In the genomic region with DNA sequence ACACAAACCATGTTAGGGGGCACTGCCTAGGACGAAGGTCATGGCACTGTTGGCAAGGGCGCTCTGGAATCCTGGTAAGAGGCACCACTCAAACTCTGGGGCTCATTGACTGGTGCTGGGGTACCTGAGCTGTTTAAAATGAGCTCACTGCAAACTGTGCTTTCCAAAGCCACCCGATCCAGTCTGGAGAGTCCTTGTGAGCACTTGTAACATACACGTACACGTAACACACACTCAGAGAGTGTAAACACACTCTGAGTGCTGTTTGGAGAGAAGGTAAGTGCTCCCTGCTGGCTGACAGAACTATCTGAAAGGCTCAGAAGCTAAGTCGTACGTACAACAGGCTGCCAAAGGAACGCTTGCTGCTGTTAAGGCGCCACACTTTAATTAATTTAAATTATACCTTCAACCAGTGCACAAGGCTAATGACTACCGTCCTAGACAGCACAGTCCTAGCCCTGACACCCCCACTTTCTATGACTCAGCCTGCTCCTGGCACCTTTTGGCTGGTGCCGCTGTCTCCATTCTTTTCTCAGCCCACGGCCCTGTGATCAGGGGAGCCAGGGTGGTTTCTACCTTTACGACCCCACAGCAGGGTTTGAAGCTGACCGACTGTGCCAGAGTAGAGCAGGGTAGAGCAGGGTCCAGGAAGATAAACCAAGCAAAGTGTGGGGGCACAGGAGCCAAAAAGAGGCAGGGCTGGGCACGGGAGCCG, we compare ENCODE assay signal across 12 mouse cellular contexts. TPM values are rescaled to one million over a fixed set of nuclear protein-coding genes. Genes with fewer than 3 reads are reported as not detected.
DNase-seq lines count a peak whose midpoint lies in the region; ATAC-seq and TF ChIP-seq lines count a peak whose summit lies in the region.
"Had no signal": no experiment of that assay in that cellular context is flagged by ENCODE, and none has a peak within 500 bp of the region (broad histone marks: within the 10 kb centered on the region; RNA-seq: fewer than 3 reads in every experiment).

No protein-coding gene starts in this region.

- no peak overlapping the region for H3K9ac ChIP-seq in heart, embryonic 12.5 days
- H3K9ac ChIP-seq in liver, adult 2 months (ENCODE audit: low read depth, low read length): peak overlapping the region; percentile 10
- H3K9ac ChIP-seq: embryonic facial prominence, embryonic 13.5 days had no signal

- H3K79me2 ChIP-seq in liver, adult 2 months (ENCODE audit: control insufficient read depth, insufficient read depth, low read length): peaks cover 62% of the 10 kb centered on the region

- TF ChIP-seq CTCF in liver, adult 2 months (IDR thresholded peaks at IDR 0.05; ENCODE audit: low read depth, low read length): no peak

- peaks cover 95% of the 10 kb centered on the region for H3K4me1 ChIP-seq in heart, embryonic 12.5 days (replicated peaks)
- peaks cover 45% of the 10 kb centered on the region for H3K4me1 ChIP-seq in liver, adult 2 months (ENCODE audit: control insufficient read depth, insufficient read depth, low read length)

- no peaks in the 10 kb centered on the region for H3K36me3 ChIP-seq in heart, embryonic 12.5 days
- H3K36me3 ChIP-seq in liver, adult 2 months (ENCODE audit: control insufficient read depth, insufficient read depth, low read length): no peaks in the 10 kb centered on the region
- H3K36me3 ChIP-seq: embryonic facial prominence, embryonic 13.5 days had no signal

- ATAC-seq in heart, embryonic 12.5 days (ENCODE audit: insufficient number of reproducible peaks, low FRiP score): 0 out of 2 replicates have a peak, but pooled peaks have one; percentile 7

- WGBS in heart, embryonic 12.5 days: 76% methylated on average over 16 of the region's 16 CpGs
- 31% methylated on average over 16 of the region's 16 CpGs for WGBS in liver, adult 2 months

- TF ChIP-seq POLR2A in liver, adult 2 months (IDR thresholded peaks at IDR 0.05; ENCODE audit: extremely low read depth, insufficient read depth, low read length): no peak

- no peaks in the 10 kb centered on the region for H3K9me3 ChIP-seq in heart, embryonic 12.5 days (replicated peaks)
- H3K9me3 ChIP-seq: embryonic facial prominence, embryonic 13.5 days; megakaryocyte, embryonic 14.5 days had no signal

- DNase-seq in adrenal gland, adult 2 months: peak; percentile 66
- no peak for DNase-seq in adrenal gland, adult 18-20 months (ENCODE audit: low spot score in 2 of 2)
- no peak for DNase-seq in heart, adult 8-10 months (ENCODE audit: low spot score)
- peak; percentile 55 for DNase-seq in liver, adult 2 months (ENCODE audit: extremely low read depth, low read depth, low spot score)
- no peak for DNase-seq in liver
- DNase-seq in lung, postnatal 10 days: peak; percentile 51
- no peak for DNase-seq in thymus, postnatal 14 days
- DNase-seq: adrenal gland, postnatal 25 days; cerebellum, adult 9-10 months had no signal

- H3K27ac ChIP-seq in heart, embryonic 12.5 days (ENCODE audit: poor library complexity, severe bottlenecking): peak overlapping the region; percentile 26; the same call in 1 of the 2 replicates
- H3K27ac ChIP-seq in liver, adult 2 months (replicated peaks; ENCODE audit: insufficient read depth, low read depth, low read length): peak overlapping the region; percentile 61
- H3K27ac ChIP-seq: embryonic facial prominence, embryonic 13.5 days had no signal

- H3K4me2 ChIP-seq in heart, embryonic 12.5 days: no peak overlapping the region
- H3K4me2 ChIP-seq: embryonic facial prominence, embryonic 13.5 days had no signal

- H3K4me3 ChIP-seq in heart, embryonic 12.5 days: no peak overlapping the region
- no peak overlapping the region for H3K4me3 ChIP-seq in liver, adult 2 months (ENCODE audit: insufficient read depth, low read depth, low read length)
- H3K4me3 ChIP-seq: embryonic facial prominence, embryonic 13.5 days; megakaryocyte, embryonic 14.5 days had no signal

- H3K27me3 ChIP-seq in heart, embryonic 12.5 days (replicated peaks): no peaks in the 10 kb centered on the region
- no peaks in the 10 kb centered on the region for H3K27me3 ChIP-seq in liver, adult 2 months (ENCODE audit: control insufficient read depth, insufficient read depth, low read length)
- H3K27me3 ChIP-seq: embryonic facial prominence, embryonic 13.5 days had no signal

RNA-seq across cellular contexts. Expression of a gene that starts 18.9 kb away (rescaled TPM):
- 100 to 1,000 TPM; 111 to 164 TPM for total RNA-seq in adrenal gland, adult 2 months (2021)
- 21.1 and 28.5 TPM in 2 replicates for polyA plus RNA-seq in adrenal gland, adult 2 months (2012; rRNA removed)
- total RNA-seq in adrenal gland, adult 18-20 months (2021): 100 to 1,000 TPM; 136 to 182 TPM
- polyA plus RNA-seq in heart, embryonic 12.5 days (2016; fragmentation: Nextera tagmentation; extraction: Ambion mirVana): 29.9 and 30.2 TPM in 2 replicates
- total RNA-seq in heart, adult 8-10 months (2022): 10 to 100 TPM; 38.6 to 50.6 (median 50.1) TPM
- 37.1 and 37.7 TPM in 2 replicates for total RNA-seq in liver, adult 2 months (2014; rRNA removed)
- polyA plus RNA-seq in liver, adult 2 months (2012; rRNA removed): 22.6 and 26.1 TPM in 2 replicates

Comparison
In these comparisons a context has a peak if more than half of its experiments do, and no peak if none do; other contexts are left out.
1. DNase-seq: peak in adrenal gland, adult 2 months (single experiment), liver, adult 2 months (single experiment) and lung, postnatal 10 days (single experiment); none in adrenal gland, adult 18-20 months (0 of 2), heart, adult 8-10 months (single experiment), liver (single experiment) and thymus, postnatal 14 days (single experiment).